Mouse (Mus musculus) midbrain, embryonic 15.5 days (tissue): ENCODE measurements around the gene Mcrip2. TPM values are rescaled to one million over a fixed set of nuclear protein-coding genes. Genes with fewer than 3 reads are reported as not detected.

Experiments used
- ATAC-seq: fragments of 200-750 bp; cut with Nextera tagmentation; replicated peaks from 2 replicates; pipeline ENCODE4 v1.8.0; 2017; ENCODE audit warnings: moderate TSS enrichment
- H3K27ac ChIP-seq: fragments of 300-500 bp; sonication (generic); 2 replicates; pipeline ENCODE4 v1.5.1; 2015; ENCODE audit warnings: mild to moderate bottlenecking, inconsistent platforms
- H3K27me3 ChIP-seq: fragments of 300-500 bp; sonication (generic); replicated peaks from 2 replicates; pipeline ENCODE4 v1.6.1; 2015; ENCODE audit warnings: inconsistent platforms
- H3K36me3 ChIP-seq: fragments of 300-500 bp; sonication (generic); replicated peaks from 2 replicates; pipeline ENCODE4 v1.6.1; 2015; ENCODE audit warnings: inconsistent platforms
- H3K4me1 ChIP-seq: fragments of 300-500 bp; sonication (generic); 2 replicates; pipeline ENCODE4 v1.6.1; 2015; ENCODE audit warnings: inconsistent platforms
- H3K4me2 ChIP-seq: fragments of 300-500 bp; sonication (generic); 2 replicates; pipeline ENCODE4 v1.6.1; 2015; ENCODE audit warnings: inconsistent platforms, mild to moderate bottlenecking, moderate library complexity
- H3K4me3 ChIP-seq: fragments of 300-500 bp; sonication (generic); 2 replicates; pipeline ENCODE4 v1.5.1; 2015; ENCODE audit warnings: mild to moderate bottlenecking, inconsistent platforms
- H3K9ac ChIP-seq: fragments of 300-500 bp; sonication (generic); 2 replicates; pipeline ENCODE4 v1.6.1; 2015; ENCODE audit warnings: mild to moderate bottlenecking, inconsistent platforms
- H3K9me3 ChIP-seq: fragments of 300-500 bp; sonication (generic); 2 replicates; pipeline ENCODE4 v1.6.1; 2016; ENCODE audit warnings: inconsistent platforms
- WGBS: fragments of 180-500 bp; shearing (Covaris S2); methylation state at CpG from one replicate; pipeline ENCODE4 v1.1.7; 2015; ENCODE audit warnings: mixed read lengths; 5-methylcytosine and 5-hydroxymethylcytosine counted together
- polyA plus RNA-seq: library from polyadenylated mRNA; unstranded; fragments of >200 nt; fragmentation: Nextera tagmentation; extraction: Ambion mirVana; gene quantifications from 2 replicates; pipeline ENCODE4 v1.2.1, GENCODE M21; 2015

The Mcrip2 gene
- polyA plus RNA-seq, 1 experiment from 2014 or later, result 19.8 TPM

GRCm38 (mm10) chr17:25835816-25836215 lies 32.7 kb downstream of the Mcrip2 start:
- Histone ChIP-seq H3K4me2 (peak overlapping the region; percentile 80), H3K27ac (no peak overlapping the region), H3K9ac (peak overlapping the region; percentile 70; the same call in 1 of the 2 replicates), H3K4me3 (peak overlapping the region; percentile 48), H3K36me3 (peaks cover 22% of the 10 kb centered on the region), H3K4me1 (peaks cover 64% of the 10 kb centered on the region), H3K27me3 (no peaks in the 10 kb centered on the region), H3K9me3 (no peaks in the 10 kb centered on the region)
- 94% methylated on average over 16 of the region's 16 CpGs for WGBS
- no peak for ATAC-seq

- no peak overlapping the region for H3K27ac ChIP-seq
- H3K4me1 ChIP-seq, result peaks cover 69% of the 10 kb centered on the region
- H3K4me2 ChIP-seq, result peak overlapping the region; percentile 95; the same call in 1 of the 2 replicates
- H3K9me3 ChIP-seq, result no peaks in the 10 kb centered on the region
- ATAC-seq, result no peak
- H3K36me3 ChIP-seq, result peaks cover 22% of the 10 kb centered on the region; the same call in 1 of the 2 replicates
- 0 out of 2 replicates have a peak overlapping the region, but pooled peaks have one; percentile 70 for H3K9ac ChIP-seq
- no peaks in the 10 kb centered on the region for H3K27me3 ChIP-seq
- 93% methylated on average over 7 of the region's 7 CpGs for whole genome bisulfite sequencing
- no peak overlapping the region for H3K4me3 ChIP-seq
These were observed 33.3 kb downstream of the Mcrip2 start for GRCm38 (mm10) chr17:25835301-25835700.

- no peak for ATAC-seq
- WGBS, result 89% methylated on average over 12 of the region's 12 CpGs
- Histone ChIP-seq H3K9me3 (no peaks in the 10 kb centered on the region), H3K36me3 (0 out of 2 replicates have a peak, but pooled peaks cover 24% of the 10 kb centered on the region), H3K4me1 (peaks cover 75% of the 10 kb centered on the region), H3K27me3 (no peaks in the 10 kb centered on the region), H3K9ac (peak overlapping the region; percentile 77; the same call in 1 of the 2 replicates), H3K4me2 (peak overlapping the region; percentile 95), H3K4me3 (peak overlapping the region; percentile 80), H3K27ac (0 out of 2 replicates have a peak overlapping the region, but pooled peaks have one; percentile 96)
These were observed 33.9 kb downstream of the Mcrip2 start for GRCm38 (mm10) chr17:25834595-25835222.

- Histone ChIP-seq H3K4me1 (peaks cover 80% of the 10 kb centered on the region), H3K27me3 (no peaks in the 10 kb centered on the region), H3K36me3 (0 out of 2 replicates have a peak, but pooled peaks cover 19% of the 10 kb centered on the region), H3K9me3 (no peaks in the 10 kb centered on the region), H3K4me2 (peak overlapping the region; percentile 95), H3K9ac (peak overlapping the region; percentile 77), H3K4me3 (peak overlapping the region; percentile 80), H3K27ac (peak overlapping the region; percentile 96)
- no peak for ATAC-seq
- 59% methylated on average over 6 of the region's 6 CpGs for WGBS
These were observed 34.5 kb downstream of the Mcrip2 start for GRCm38 (mm10) chr17:25833961-25834594.

- peak within 1 kb of the TSS; percentile 95 for H3K4me2 ChIP-seq
- H3K27me3 ChIP-seq, result no peaks in the 10 kb centered on the region
- ATAC-seq, result peak; percentile 41
- peak within 1 kb of the TSS; percentile 80 for H3K4me3 ChIP-seq
- 0 out of 2 replicates have a peak, but pooled peaks cover 19% of the 10 kb centered on the region for H3K36me3 ChIP-seq
- peaks cover 84% of the 10 kb centered on the region for H3K4me1 ChIP-seq
- peak within 1 kb of the TSS; percentile 77 for H3K9ac ChIP-seq
- under 1% methylated on average over 24 of the region's 24 CpGs for WGBS
- no peaks in the 10 kb centered on the region for H3K9me3 ChIP-seq
- H3K27ac ChIP-seq, result peak within 1 kb of the TSS; percentile 96
These were observed 35.3 kb downstream of the Mcrip2 start, which contains the start of gene Stub1 for GRCm38 (mm10) chr17:25833291-25833663. Gene Stub1 (minus strand): TSS chr17:25833404.

GRCm38 (mm10) chr17:25832436-25833290 lies 35.9 kb downstream of the Mcrip2 start:
- H3K27me3 ChIP-seq, result no peaks in the 10 kb centered on the region
- ATAC-seq, result peak; percentile 91

GRCm38 (mm10) chr17:25831451-25832281 lies 36.9 kb downstream of the Mcrip2 start:
- ATAC-seq, result no peak
- no peaks in the 10 kb centered on the region for H3K9me3 ChIP-seq
- peak overlapping the region; percentile 96 for H3K27ac ChIP-seq
- H3K36me3 ChIP-seq, result 0 out of 2 replicates have a peak, but pooled peaks cover 30% of the 10 kb centered on the region
- 63% methylated on average over 21 of the region's 21 CpGs for WGBS
- H3K4me2 ChIP-seq, result peak overlapping the region; percentile 95
- peak overlapping the region; percentile 77 for H3K9ac ChIP-seq
- H3K4me3 ChIP-seq, result peak overlapping the region; percentile 80
- no peaks in the 10 kb centered on the region for H3K27me3 ChIP-seq
- peaks cover 84% of the 10 kb centered on the region for H3K4me1 ChIP-seq

More at GRCm38 (mm10) chr17:25832436-25833290, 35.9 kb downstream of the Mcrip2 start:
- Histone ChIP-seq H3K36me3 (0 out of 2 replicates have a peak, but pooled peaks cover 21% of the 10 kb centered on the region), H3K4me3 (peak overlapping the region; percentile 80), H3K27ac (peak overlapping the region; percentile 96), H3K9ac (peak overlapping the region; percentile 77), H3K4me1 (peaks cover 84% of the 10 kb centered on the region), H3K9me3 (no peaks in the 10 kb centered on the region), H3K4me2 (peak overlapping the region; percentile 95)
- under 1% methylated on average over 76 of the region's 77 CpGs for WGBS

GRCm38 (mm10) chr17:25830806-25831431 lies 37.6 kb downstream of the Mcrip2 start:
- H3K4me1 ChIP-seq, result peaks cover 84% of the 10 kb centered on the region

GRCm38 (mm10) chr17:25830200-25830753 lies 38.3 kb downstream of the Mcrip2 start:
- Histone ChIP-seq H3K4me2 (peak overlapping the region; percentile 80), H3K9ac (no peak overlapping the region), H3K4me3 (peak overlapping the region; percentile 66), H3K27me3 (no peaks in the 10 kb centered on the region), H3K27ac (no peak overlapping the region), H3K36me3 (0 out of 2 replicates have a peak, but pooled peaks cover 31% of the 10 kb centered on the region), H3K9me3 (no peaks in the 10 kb centered on the region), H3K4me1 (peaks cover 84% of the 10 kb centered on the region)
- ATAC-seq, result no peak
- 94% methylated on average over 4 of the region's 4 CpGs for WGBS

More at GRCm38 (mm10) chr17:25830806-25831431, 37.6 kb downstream of the Mcrip2 start:
- Histone ChIP-seq H3K36me3 (0 out of 2 replicates have a peak, but pooled peaks cover 31% of the 10 kb centered on the region), H3K27ac (no peak overlapping the region), H3K4me2 (peak overlapping the region; percentile 95), H3K27me3 (no peaks in the 10 kb centered on the region), H3K9me3 (no peaks in the 10 kb centered on the region), H3K4me3 (no peak overlapping the region; the same call in 1 of the 2 replicates), H3K9ac (no peak overlapping the region)
- ATAC-seq, result no peak
- WGBS, result 86% methylated on average over 14 of the region's 14 CpGs

GRCm38 (mm10) chr17:25829558-25830017 lies 39.0 kb downstream of the Mcrip2 start:
- Histone ChIP-seq H3K27me3 (no peaks in the 10 kb centered on the region), H3K36me3 (0 out of 2 replicates have a peak, but pooled peaks cover 31% of the 10 kb centered on the region), H3K4me1 (peaks cover 84% of the 10 kb centered on the region), H3K9me3 (no peaks in the 10 kb centered on the region), H3K9ac (peak overlapping the region; percentile 86), H3K4me2 (peak overlapping the region; percentile 80), H3K27ac (peak overlapping the region; percentile 91), H3K4me3 (peak overlapping the region; percentile 66)
- WGBS, result 36% methylated on average over 8 of the region's 8 CpGs
- ATAC-seq, result no peak
